Mouse (Mus musculus): Measurements from ENCODE around the gene Xpr1. TPM values are rescaled to one million over a fixed set of nuclear protein-coding genes. Genes with fewer than 3 reads are reported as not detected.

The Xpr1 gene
- polyA plus RNA-seq, 1 experiment from 2014 or later, result 13.0 TPM

Small RNA genes within 50 kb of the gene (microRNA-seq; reads per million reads assigned to microRNA genes)
- not detected for gene Gm22569

Other genes starting within 250 kb of the Xpr1 start
- 9.0 and 9.6 TPM in 2 replicates for gene BC034090, start 173.0 kb downstream of the Xpr1 start, polyA plus RNA-seq (2016; fragmentation: Nextera tagmentation; extraction: Ambion mirVana)
- 69.7 and 71.7 TPM in 2 replicates for gene Acbd6, start 140.7 kb upstream of the Xpr1 start, polyA plus RNA-seq (2016; fragmentation: Nextera tagmentation; extraction: Ambion mirVana)